Mouse (Mus musculus): ENCODE measurements around the gene Tubgcp4.
"Not testable (repeated sequence)": the region's sequence is repeated elsewhere in the genome, so short reads cannot be mapped to it uniquely, and the experiment has no call there.

Gene Tubgcp4

GRCm38 (mm10) chr2:121170481-121170971, at the start of gene Tubgcp4:
Gene Tubgcp4, plus strand, starts transcription at chr2:121170654.
- peak; percentile 47 for DNase-seq (ENCODE audit: low spot score)

- DNase-seq (ENCODE audit: low spot score) = not testable (repeated sequence)
Observed at GRCm38 (mm10) chr2:121126302-121126701, 44.2 kb upstream of the Tubgcp4 start.

- DNase-seq (ENCODE audit: low spot score) = no peak
Observed at GRCm38 (mm10) chr2:121127536-121127935, 42.9 kb upstream of the Tubgcp4 start.

- no peak for DNase-seq (ENCODE audit: low spot score)
Observed at GRCm38 (mm10) chr2:121128865-121129620, 41.4 kb upstream of the Tubgcp4 start.

GRCm38 (mm10) chr2:121132822-121133221, 37.6 kb upstream of the Tubgcp4 start:
- DNase-seq (ENCODE audit: low spot score) = no peak

- no peak for DNase-seq (ENCODE audit: low spot score)
Observed at GRCm38 (mm10) chr2:121137371-121137770, 33.1 kb upstream of the Tubgcp4 start.

GRCm38 (mm10) chr2:121139266-121140017, 31.0 kb upstream of the Tubgcp4 start:
- no peak for DNase-seq (ENCODE audit: low spot score)

GRCm38 (mm10) chr2:121140018-121140882, 30.2 kb upstream of the Tubgcp4 start, which contains the start of the genes Adal and Lcmt2:
Gene Adal, plus strand, starts transcription at chr2:121140428.
Gene Lcmt2, minus strand, starts transcription at chr2:121140653.
- DNase-seq (ENCODE audit: low spot score) = peak; percentile 87

GRCm38 (mm10) chr2:121141216-121142035, 29.0 kb upstream of the Tubgcp4 start:
- DNase-seq (ENCODE audit: low spot score) = no peak

GRCm38 (mm10) chr2:121142415-121142814, 28.0 kb upstream of the Tubgcp4 start:
- no peak for DNase-seq (ENCODE audit: low spot score)

GRCm38 (mm10) chr2:121149679-121150078, 20.8 kb upstream of the Tubgcp4 start:
- DNase-seq (ENCODE audit: low spot score) = no peak

GRCm38 (mm10) chr2:121153100-121153499, 17.4 kb upstream of the Tubgcp4 start:
- DNase-seq (ENCODE audit: low spot score) = no peak

- no peak for DNase-seq (ENCODE audit: low spot score)
Observed at GRCm38 (mm10) chr2:121169173-121169572, 1.3 kb upstream of the Tubgcp4 start.

GRCm38 (mm10) chr2:121169902-121170301, 552 bp upstream of the Tubgcp4 start:
- peak; percentile 19 for DNase-seq (ENCODE audit: low spot score)

GRCm38 (mm10) chr2:121170980-121171742, 707 bp downstream of the Tubgcp4 start, which contains the start of gene Zscan29:
Gene Zscan29, minus strand, starts transcription at chr2:121171125.
- DNase-seq (ENCODE audit: low spot score) = peak; percentile 89

- DNase-seq (ENCODE audit: low spot score) = no peak
Observed at GRCm38 (mm10) chr2:121178828-121179479, 8.5 kb downstream of the Tubgcp4 start.

GRCm38 (mm10) chr2:121183431-121183830, 13.0 kb downstream of the Tubgcp4 start:
- no peak for DNase-seq (ENCODE audit: low spot score)

GRCm38 (mm10) chr2:121184142-121184541, 13.7 kb downstream of the Tubgcp4 start:
- no peak for DNase-seq (ENCODE audit: low spot score)

GRCm38 (mm10) chr2:121188530-121188929, 18.1 kb downstream of the Tubgcp4 start:
- DNase-seq (ENCODE audit: low spot score) = no peak

- DNase-seq (ENCODE audit: low spot score) = no peak
Observed at GRCm38 (mm10) chr2:121195466-121195865, 25.0 kb downstream of the Tubgcp4 start.

Data from T-cell, adult 2 months (primary cell).